Mouse (Mus musculus): ENCODE measurements around the gene Ckmt1.

- TF ChIP-seq CTCF (IDR thresholded peaks at IDR 0.05; ENCODE audit: low read depth, low read length): no peak
- TF ChIP-seq EP300 (IDR thresholded peaks at IDR 0.05; ENCODE audit: insufficient read depth, low read depth, low read length): no peak
- no peak for TF ChIP-seq POLR2A (IDR thresholded peaks at IDR 0.05; ENCODE audit: insufficient read depth, low read length)
Observed at GRCm38 (mm10) chr2:121363656-121364055, 6.1 kb downstream of the Ckmt1 start.
